Mouse (Mus musculus): Measurements from ENCODE around the gene Galnt6. TPM values are rescaled to one million over a fixed set of nuclear protein-coding genes. Genes with fewer than 3 reads are reported as not detected.

The Galnt6 gene
- total RNA-seq, 2 experiments from 2014 or later, result 0.12 TPM; not detected in 1

DNA sequence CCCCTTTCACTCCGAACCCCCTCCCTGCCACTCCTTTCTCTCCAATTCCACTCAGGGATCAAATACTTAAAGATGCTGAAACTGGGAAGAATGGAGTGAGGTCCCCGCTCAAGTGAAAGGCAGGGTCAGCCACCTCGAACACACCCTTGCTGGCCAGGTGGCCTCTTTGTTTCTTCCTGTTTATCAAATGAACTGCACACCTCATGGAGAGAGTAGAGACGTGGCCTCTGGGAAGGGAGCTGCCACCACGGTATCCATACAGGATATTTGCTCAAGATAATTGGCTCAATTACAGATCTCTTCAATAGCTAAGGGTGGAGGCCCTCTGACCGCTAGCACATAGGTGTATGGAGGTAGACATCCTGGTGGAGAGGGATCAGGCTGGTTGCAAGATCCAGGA lies 6.6 kb downstream of the Galnt6 start:
- no peak for DNase-seq (ENCODE audit: low spot score)

DNA sequence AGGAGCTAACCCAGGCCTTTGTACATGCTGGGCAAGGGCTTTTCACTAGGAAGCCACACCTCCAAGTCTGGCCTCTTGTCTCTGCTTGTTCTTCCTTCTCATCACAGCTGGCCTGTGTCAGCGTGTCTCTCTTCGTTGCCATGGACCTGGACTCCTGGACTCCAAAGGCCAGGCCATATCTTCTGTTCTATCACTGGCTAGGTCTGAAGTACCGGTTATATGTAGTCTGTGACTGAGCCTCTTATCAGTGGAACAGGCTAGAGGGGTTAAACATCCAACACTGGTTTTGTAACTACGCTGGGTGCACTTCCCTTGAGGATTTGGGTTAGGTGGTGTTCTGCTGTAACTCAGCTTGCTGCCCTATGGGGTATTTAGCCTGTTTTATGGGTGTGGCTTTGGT lies 7.2 kb downstream of the Galnt6 start:
- DNase-seq (ENCODE audit: low spot score), result no peak

DNA sequence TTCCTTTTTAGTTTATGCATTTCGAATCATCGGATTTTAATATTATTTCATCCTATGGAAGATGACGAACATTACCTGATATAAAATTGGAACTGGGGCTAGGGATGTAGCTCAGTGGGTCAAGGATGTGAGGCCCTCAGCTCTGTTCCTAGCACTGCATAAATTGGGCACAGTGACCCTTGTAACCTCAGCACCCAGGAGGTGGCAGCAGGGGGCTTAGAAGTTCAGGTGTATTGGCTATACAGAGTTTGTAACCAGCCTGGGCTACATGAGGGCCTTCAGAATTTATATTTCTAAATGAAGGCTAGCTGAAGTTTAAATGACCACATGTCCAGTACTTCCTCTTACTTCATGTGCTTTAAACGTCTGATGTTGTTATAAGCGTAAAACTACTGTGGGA lies 7.7 kb downstream of the Galnt6 start:
- no peak for DNase-seq (ENCODE audit: low spot score)

DNA sequence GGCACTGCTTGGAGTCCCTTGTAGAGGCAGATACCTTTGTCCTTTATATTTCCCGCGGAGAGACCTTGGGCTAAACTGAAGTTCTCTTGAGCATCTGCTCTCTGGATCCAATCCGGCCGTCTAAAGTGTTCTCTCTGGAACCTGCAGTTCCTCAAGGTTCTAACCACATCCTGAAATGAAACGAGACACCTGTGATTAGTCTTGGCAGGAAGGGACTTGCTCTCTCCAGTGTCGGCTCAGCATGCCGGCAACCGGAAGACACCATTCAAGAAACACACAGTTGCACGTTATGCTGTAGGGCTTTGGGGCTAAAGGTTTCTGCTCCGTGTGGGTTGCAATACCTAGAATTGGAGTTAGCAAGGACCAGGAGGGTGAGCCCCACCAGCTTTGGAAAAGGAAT lies 9.1 kb downstream of the Galnt6 start:
- DNase-seq (ENCODE audit: low spot score), result no peak

DNA sequence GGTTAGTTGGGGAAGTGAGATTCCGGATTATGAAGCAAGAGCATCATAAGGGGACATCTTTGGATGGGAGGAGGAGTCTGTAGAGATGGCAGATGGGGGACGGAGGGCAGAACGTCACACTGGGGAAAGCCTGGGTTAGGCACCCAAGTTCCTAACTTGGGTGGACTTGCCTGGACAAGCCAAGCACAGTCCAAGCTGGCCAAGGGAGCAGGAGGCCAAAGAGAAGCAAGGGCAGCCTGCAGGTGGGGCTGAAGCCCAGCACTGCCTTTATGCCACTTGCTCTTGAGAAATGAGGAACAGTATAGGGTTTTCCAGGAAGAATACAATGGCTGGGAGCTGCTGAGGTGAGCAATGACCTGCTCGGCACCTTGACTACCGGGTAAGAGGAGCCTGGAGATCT lies 10.0 kb downstream of the Galnt6 start:
- DNase-seq (ENCODE audit: low spot score), result no peak

DNA sequence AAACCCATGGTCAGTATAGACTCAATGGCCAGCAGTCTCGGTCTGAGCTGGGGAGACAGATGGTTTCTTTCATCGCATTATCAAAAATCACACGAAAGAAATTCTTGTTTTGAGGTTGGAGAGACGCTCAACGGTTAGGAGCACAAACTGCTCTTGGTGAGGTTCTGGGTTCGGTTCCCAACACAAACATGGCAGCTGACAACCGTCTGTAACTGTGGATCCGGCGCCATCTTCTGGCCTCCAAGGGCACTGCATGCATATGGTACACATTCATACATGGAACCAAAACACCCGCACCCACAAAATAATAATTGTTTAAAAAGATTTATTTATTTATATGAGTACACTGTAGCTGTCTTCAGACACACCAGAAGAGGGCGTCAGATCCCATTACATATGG lies 10.6 kb downstream of the Galnt6 start:
- DNase-seq (ENCODE audit: low spot score), result no peak

DNA sequence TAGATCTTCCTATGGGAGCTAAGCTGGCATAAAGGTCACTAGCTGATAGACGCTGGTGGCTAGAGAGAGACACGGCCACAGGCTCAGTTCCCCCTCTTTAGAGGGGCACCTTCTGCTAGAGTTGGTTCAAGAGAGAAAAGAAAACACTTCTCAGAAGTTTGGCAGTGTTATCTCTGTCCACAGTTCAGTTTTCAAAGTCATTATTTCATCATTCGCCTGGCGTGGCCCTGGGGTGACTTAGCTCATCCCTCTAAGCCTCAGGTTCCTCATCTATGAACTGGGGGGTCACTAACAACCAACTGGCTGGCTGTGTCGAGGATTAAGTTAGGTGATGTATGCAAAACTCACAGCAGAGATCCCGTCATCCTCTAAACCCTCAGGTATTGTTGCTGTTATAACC lies 11.2 kb downstream of the Galnt6 start:
- DNase-seq (ENCODE audit: low spot score), result no peak

DNA sequence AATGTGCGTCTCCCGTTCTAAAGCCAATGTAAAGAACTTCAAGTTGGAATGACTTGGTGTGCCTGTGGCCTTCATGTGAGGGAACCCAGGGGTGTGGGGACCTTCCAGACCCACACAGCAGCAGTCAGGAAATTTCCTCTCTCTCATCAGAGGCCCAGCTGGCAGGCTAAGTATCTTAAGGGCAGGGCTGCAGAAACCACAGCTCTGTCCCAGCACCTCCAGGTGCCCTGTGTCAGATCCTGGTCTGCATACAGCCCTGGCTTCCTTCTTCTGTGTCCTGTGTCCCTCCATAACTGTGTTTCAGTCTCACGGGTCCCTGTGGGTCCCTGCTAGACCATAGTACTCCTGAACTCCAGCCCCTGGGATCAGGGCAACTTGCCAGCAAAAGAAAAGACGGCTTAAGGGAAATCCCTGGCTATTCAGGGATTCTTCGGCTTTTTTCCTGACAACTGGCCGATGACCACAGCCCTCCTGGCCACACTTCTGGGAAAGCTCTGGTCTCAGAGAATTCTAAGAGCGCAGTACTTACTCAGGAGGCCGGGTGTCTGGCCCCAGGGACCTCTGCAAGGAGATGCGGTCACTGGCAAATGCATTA lies 13.7 kb downstream of the Galnt6 start:
- no peak for DNase-seq (ENCODE audit: low spot score)

DNA sequence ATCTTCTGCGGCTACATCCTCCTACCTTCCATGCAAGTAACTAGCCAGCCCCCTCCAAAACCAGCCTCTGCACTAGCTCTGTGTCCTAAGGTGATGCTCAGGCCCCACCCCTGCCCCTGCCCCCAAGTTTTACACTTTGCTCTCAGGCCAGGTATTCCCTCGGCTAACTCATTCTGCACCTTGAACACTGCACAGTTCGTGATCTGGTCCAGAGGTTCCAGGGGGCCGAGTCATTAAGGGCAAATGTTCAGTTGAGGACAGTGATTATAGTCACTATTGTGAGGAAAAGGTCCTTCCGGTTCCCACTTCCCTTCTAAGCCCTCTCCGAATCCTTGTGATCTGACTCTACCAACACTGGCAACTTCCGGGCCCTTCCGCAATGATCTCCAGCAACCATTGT lies 14.7 kb downstream of the Galnt6 start:
- no peak for DNase-seq (ENCODE audit: low spot score)

DNA sequence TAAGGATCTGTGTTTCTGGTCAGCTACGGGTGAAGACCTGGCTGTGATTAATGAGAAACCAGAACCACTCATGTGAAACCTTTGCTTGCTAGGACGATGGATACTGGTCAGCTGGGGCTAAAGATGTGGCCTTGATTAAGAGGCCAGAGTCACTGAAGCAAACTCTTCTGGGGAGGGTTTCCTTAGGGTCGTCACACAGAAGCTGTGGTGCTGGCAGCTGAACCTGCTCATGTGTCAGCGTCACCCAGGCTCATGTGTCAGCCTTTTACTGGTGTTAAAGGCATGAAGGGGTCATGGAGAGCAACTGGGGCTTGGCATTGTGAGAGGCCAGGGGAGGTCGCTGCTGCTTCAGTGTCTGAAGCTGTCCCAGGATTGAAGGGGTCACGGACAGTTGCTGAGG lies 18.3 kb downstream of the Galnt6 start:
- no peak for DNase-seq (ENCODE audit: low spot score)

DNA sequence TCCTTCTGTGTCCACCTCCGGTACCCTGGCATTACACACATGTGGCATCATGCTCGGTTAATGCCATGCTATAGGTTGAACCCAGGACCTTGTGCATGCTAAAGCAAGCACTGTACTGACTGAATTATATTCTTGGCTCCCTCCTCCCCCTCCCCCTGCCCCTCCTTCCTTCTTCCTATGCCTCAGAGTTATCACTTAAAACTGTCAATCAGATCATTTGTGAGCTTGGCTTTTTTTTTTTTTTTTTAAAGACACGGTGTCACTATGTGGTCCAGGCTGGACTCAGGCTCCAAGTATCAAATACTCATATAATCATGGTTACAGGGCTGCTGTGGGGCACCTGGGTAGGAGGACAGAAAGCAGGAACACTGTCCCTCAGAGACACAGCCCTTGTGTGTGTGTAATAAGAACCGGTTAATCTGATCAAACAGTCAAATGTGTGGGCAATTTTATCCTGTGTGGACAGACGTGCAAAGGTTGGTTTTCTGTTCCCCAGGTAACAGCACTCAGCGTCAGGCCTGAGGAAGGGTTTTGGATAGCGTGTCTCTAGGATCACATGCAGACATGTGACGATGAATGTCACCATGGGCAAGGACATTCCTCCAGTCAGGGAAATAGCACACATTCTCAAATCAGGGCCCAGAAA lies 20.6 kb downstream of the Galnt6 start:
- no peak for DNase-seq (ENCODE audit: low spot score)

DNA sequence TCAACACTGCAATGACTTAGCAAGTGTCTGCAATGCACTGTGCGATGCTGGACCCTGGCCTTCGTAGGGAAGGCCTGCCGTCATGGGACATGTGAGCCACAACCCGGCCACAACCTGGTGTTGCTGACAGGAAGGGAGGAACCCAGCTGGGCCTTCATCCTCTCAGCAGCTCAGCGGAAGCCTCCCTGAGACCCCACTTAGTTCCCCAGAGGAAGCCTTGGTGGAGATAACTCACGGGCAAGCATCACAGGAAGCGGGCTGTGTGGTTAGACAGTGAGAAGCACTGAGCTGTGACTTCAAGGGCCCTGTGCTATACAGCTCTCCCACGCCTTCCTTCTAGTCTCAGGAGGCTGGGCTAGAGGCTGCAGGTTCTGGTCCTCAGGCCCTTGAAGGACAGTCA lies 22.9 kb downstream of the Galnt6 start:
- DNase-seq (ENCODE audit: low spot score), result no peak

DNA sequence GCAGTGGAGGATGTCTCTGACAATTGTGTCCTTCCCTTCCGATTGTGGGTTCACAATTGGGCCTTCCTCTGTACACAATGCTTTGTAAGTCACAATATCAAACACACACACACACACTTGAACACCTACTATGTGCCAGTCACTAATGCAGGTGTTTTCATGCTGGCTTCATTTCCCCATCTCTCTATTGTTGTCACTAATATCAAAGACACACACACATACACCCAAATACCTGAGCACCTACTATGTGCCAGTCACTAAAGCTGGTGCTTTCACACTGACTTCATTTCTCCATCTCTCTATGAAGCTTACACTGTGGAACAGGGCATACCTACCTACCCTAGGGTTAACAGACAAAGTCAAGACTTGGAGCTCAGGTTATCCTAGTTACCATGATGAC lies 23.8 kb downstream of the Galnt6 start:
- DNase-seq (ENCODE audit: low spot score), result no peak

DNA sequence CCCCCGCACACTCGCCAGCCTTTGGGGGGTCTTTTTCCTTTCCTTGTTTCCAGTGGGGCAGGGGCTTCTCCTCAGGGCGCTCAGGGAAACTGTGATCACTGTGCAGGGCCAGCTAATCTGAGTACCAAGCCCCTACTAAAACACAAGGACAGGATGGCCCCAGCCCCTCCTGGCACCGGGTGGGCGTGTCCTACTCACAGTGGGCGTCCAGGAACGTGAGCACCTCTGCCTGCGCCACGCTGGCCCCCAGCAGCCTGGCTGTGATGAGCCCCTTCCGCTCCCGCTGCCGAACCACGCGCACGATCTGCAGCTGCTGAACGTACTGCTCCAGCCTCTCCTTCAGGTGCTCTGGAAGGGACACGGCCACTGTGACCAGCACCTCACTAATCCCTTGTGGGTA lies 25.3 kb downstream of the Galnt6 start:
- DNase-seq (ENCODE audit: low spot score), result no peak

DNA sequence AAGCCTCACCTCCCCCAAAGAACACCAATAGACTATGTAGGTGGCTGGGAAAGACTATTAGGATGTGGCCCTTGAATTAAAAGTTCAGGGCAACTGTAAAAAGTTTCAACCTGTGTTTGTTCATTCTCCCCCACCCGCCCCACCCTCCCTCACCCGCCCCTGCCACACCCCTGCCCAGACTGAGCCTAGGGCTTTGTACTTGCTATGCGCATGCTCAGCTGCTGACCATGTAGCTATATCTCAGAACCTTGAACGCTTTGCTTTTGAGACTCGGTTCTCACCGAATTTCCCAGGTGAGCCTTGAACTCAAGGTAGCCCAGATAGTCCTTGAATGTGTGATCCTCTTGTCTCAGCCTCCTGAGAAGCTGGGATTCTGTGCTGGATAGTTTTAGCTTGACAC lies 27.3 kb downstream of the Galnt6 start:
- DNase-seq (ENCODE audit: low spot score), result no peak

DNA sequence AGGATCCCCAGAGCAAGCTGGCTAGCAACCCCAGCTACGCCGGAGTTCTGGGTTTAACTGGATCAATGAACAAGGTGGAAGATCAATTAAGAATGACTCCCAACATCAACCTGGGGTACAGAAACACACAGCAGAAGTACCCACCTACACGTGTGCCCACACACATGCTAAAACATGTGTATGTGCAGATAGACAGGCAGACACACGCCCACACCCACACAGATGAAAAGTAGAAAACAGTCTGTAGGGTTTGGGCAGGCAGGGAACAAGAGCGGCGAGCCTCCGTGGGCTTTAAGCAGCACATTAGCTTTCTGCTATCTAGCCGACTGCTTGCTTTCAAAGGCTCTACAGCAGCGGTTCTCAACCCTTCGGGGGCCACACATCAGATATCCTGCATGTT lies 28.1 kb downstream of the Galnt6 start:
- DNase-seq (ENCODE audit: low spot score), result no peak

DNA sequence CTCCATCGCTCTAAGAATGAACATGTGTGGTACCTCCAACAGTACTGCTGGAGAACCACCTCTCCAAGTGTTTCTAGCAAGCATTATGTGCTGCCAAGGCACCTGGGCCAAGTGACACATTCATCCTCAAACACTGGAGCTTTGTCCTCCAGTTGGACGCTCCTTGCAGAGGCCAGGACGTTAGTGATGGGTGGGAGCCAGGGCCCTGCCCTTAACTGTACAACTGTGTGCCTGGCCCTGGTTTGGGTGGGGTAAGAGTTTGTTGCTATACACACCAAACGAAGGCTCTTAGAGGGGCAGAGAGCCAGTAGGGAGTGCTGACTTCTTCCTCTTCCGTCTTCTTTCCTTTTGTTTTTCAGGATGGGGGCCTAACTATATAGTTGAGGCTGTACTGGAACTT lies 28.8 kb downstream of the Galnt6 start:
- DNase-seq (ENCODE audit: low spot score), result no peak

DNA sequence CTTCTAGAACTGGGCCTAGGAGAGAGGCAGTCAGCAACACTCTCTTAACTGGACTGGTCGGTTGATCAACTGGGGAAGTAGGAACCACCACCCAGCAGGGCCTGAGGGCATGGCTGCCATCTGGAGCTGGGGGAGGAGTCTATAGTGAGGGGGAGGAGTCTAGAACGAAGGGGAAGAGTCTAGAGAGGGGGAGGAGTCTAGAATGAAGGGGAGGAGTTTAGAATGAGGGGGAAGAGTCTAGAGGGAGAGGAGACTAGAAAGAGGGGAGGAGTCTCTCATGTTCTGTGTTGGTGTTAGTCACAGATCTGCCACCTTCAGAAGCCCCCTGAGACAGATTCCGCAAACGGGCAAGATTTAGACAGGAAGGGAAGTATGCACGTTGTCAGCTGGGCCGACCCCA lies 29.8 kb downstream of the Galnt6 start:
- DNase-seq (ENCODE audit: low spot score), result no peak

DNA sequence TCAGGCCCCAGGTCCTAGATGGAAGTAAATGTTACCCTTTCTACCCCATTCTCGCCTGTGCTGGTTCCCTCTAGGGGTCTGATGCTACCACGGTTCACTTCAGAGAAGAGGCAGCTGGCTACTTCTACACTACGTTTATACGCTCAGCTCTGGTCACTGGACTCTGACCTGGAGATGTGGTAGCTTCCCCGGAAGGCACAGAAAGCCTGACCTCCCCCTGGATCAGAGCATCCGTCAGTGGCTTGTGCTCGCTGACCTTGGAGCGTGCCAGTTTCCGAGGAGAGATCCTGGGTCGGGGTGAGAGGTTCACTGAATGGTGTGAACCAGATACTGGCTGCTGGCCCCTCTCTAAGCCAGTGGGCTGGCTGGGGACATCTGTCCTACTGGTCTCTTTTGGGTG lies 31.1 kb downstream of the Galnt6 start:
- DNase-seq (ENCODE audit: low spot score), result no peak

DNA sequence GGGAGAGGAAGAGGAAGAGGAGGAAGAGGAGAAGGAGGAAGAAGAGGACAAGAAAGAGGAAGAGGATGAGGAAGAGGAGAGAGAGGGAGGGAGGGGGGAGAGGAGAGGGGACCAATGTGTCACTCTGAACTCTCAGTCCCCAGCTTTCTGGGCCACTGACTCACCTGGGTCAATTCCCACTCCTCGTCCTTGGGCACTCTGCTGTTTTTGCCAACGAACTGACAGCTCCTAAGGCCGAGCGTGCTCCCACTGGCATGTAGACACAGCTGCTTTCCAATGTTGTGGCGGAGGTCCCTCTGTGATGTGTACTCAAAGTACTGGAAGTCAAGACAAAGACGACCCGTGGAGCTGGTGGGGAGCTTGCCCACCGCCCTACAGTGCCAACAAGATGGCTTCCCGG lies 34.8 kb downstream of the Galnt6 start:
- DNase-seq (ENCODE audit: low spot score), result no peak

DNA sequence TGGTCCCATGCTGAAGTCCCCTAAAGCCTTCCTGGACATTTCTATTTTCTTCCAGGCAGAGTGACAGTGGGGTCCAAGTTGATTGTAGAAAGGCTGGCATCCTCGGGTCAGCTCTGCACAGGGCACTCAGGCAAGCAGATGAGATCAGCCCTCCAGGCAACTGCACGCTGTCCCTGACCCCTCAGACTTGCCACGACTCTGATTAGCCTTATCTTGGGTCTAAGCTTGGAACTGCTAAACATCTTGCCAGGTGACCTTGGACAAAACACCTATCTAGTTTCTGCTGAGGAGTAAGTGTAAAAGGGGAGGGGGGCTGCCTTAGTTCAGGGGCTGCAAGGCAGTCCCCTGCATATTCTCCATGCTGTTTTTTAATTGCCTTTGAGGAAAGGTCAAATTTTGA lies 37.2 kb downstream of the Galnt6 start:
- no peak for DNase-seq (ENCODE audit: low spot score)

DNA sequence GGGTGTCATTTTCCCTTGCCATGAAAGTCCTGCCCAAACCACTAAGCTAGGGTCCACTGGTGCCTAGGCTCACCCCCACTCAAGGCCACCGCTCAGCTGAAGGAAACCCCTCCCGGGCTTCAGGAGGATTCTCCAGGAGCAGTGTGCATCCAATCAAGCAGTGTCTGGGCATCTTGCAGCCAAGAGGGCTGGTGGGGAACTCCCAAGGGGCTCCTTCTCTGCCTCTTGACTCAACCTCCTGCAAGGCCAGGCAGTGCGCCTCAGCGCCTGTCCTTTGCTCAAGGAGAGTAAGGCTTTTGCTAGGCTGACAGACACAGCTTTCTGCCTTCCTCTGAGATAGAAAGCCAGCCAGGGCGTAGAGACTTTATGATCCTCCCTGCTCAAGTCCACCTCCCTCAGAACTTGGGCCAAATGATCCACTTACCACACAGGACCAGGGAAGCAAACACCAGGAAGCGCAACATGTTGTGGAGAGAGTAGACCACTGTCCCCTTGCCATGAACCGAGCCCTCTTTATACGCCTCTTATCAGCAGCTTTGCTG lies 41.7 kb downstream of the Galnt6 start, which contains the start of gene Cela1:
TSS of gene Cela1 (minus strand) at position 492 of the 542 bp plus-strand sequence.
- DNase-seq (ENCODE audit: low spot score), result no peak

DNA sequence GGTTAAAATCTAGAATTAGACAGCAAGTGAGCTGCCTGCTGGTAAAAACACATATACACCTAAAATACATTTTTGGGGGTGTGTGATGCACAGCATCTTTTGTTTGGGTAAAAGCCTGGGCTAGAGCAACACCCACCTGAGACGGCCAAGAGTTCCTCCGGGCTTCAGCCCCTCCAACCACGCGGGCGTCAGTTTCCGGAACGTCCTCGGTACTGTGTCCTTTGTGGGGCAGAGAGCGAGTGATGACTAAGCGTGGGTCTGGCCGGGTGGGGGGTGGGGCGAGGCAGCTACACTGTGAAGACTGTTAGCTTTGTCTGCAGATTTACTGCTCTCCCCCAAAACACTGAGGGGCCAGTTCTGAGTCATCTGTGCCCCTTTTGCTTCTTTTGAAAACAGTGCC lies 42.2 kb downstream of the Galnt6 start:
- no peak for DNase-seq (ENCODE audit: low spot score)

DNA sequence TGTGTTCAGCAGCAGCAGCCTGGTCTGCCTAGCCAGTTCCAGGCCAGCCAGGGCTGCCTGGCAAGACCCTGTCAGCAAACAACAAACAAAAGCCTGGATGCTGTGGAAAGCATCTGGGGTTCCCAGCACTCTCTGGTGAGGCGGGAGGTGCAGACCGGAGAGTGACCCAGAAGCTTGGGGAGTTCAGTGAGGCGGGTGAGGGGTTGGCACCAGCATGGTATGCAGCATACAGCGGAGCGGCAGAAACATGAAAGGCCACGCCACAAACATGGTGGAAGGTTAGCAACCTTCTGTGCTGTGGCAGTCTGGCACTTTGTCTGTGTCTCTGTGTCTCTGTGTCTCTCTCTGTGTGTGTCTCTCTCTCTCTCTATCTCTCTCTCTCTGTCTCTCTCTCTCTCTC lies 42.7 kb downstream of the Galnt6 start:
- DNase-seq (ENCODE audit: low spot score), result no peak

All from gastrocnemius, adult 18-20 months (tissue).